Mouse (Mus musculus) bone marrow, adult 2 months (tissue): Measurements from ENCODE around the gene Ipo13.

ENCODE experiments used
- CTCF ChIP-seq: fragments of 200-500 bp; IDR thresholded peaks from 2 replicates; pipeline ENCODE4 v1.5.1; 2011; ENCODE audit warnings: low read length, control low read depth; ENCODE audit not compliant: control insufficient read depth, insufficient read depth
- POLR2A ChIP-seq: fragments of 200-500 bp; IDR thresholded peaks from 2 replicates; pipeline ENCODE4 v1.6.1; 2011; ENCODE audit warnings: low read depth, mild to moderate bottlenecking, control low read depth, low read length, borderline replicate concordance; ENCODE audit not compliant: control insufficient read depth

DNA sequence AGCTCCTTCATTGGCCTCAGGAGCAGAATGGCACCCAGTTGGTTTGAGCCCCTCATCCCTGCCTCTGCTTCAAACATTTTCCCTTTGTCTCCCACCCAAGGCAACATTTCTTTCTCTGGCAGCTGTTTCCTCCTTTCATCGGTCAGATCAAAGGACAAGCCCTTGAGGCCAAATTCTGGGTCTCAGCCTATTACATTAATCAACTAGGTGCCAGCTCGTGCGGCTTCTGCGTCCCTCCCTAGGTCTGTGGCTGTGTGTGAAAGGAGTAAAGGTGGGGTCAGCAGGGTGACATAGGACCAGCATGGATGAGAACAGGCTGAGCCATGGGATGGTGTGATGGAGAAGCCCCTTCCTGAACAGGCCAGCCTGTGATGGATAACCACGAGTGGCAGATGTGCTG lies 28.5 kb upstream of the Ipo13 start:
- TF ChIP-seq CTCF, result no peak
- no peak for TF ChIP-seq POLR2A
